Mouse (Mus musculus) erythroblast, embryonic 14.5 days (primary cell): ENCODE data around the gene Abcc5. TPM values are rescaled to one million over a fixed set of nuclear protein-coding genes. Genes with fewer than 3 reads are reported as not detected.

ENCODE experiments used
- H3K27me3 ChIP-seq: 2 replicates; pipeline ENCODE4 v1.6.1; 2012; ENCODE audit warnings: inconsistent platforms; ENCODE audit not compliant: control insufficient read depth
- H3K36me3 ChIP-seq: 2 replicates; pipeline ENCODE4 v1.6.1; 2012; ENCODE audit warnings: mild to moderate bottlenecking, inconsistent platforms; ENCODE audit not compliant: control insufficient read depth
- H3K4me1 ChIP-seq: 2 replicates; pipeline ENCODE4 v1.6.1; 2012; ENCODE audit warnings: inconsistent platforms; ENCODE audit not compliant: control insufficient read depth
- H3K4me3 ChIP-seq: replicated peaks from 2 replicates; pipeline ENCODE3; 2012; ENCODE audit warnings: moderate library complexity, mild to moderate bottlenecking, inconsistent platforms
- H3K9me3 ChIP-seq: 2 replicates; pipeline ENCODE4 v1.6.1; 2012; ENCODE audit warnings: low read length, inconsistent platforms, mixed read lengths; ENCODE audit not compliant: control insufficient read depth
- GATA1 ChIP-seq: IDR thresholded peaks from 2 replicates; pipeline ENCODE4 v1.6.1; 2012; ENCODE audit warnings: low read length, inconsistent platforms, mixed read lengths
- TAL1 ChIP-seq: IDR thresholded peaks from 3 replicates; pipeline ENCODE4 v1.6.1; 2012; ENCODE audit warnings: low read length, inconsistent platforms, mixed read lengths
- polyA plus RNA-seq: library from polyadenylated mRNA; stranded (reverse); fragments of >175 nt; gene quantifications from 2 replicates; pipeline ENCODE4 v1.2.3, GENCODE M21; 2012

Gene Abcc5
- polyA plus RNA-seq, 1 experiment: 0.28 TPM

GRCm38 (mm10) chr16:20345464-20345863 lies 80.7 kb downstream of the Abcc5 start:
- no peaks in the 10 kb centered on the region for H3K27me3 ChIP-seq
- H3K36me3 ChIP-seq: peaks cover 57% of the 10 kb centered on the region
- no peaks in the 10 kb centered on the region for H3K9me3 ChIP-seq
- no peaks in the 10 kb centered on the region for H3K4me1 ChIP-seq
- TF ChIP-seq GATA1: no peak
- no peak for TF ChIP-seq TAL1
- H3K4me3 ChIP-seq: no peak overlapping the region

- Histone ChIP-seq H3K27me3 (no peaks in the 10 kb centered on the region), H3K4me1 (no peaks in the 10 kb centered on the region), H3K4me3 (no peak overlapping the region), H3K36me3 (peaks cover 66% of the 10 kb centered on the region), H3K9me3 (no peaks in the 10 kb centered on the region)
- TF ChIP-seq GATA1: no peak
- no peak for TF ChIP-seq TAL1
These were observed 87.6 kb downstream of the Abcc5 start for GRCm38 (mm10) chr16:20338616-20339015.

DNA sequence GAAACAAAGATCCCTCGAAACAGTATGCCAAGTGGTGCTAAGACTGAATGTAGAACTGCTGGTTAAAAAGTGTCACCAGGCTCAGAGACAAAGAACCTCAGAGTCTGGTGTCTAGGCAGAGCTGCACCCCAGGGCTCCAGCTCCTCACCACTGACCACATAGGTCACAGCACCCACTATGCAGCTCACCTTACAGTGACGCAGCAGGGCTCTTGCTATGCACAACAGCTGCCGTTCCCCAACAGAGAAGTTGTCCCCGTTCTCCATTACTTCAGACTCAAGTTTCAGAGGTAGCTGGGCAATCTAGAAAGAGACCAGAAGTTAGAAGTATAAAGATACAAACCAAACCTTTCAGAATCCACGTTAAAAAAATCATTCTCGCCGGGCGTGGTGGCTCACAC lies 91.3 kb downstream of the Abcc5 start:
- Histone ChIP-seq H3K9me3 (no peaks in the 10 kb centered on the region), H3K27me3 (no peaks in the 10 kb centered on the region), H3K4me3 (no peak overlapping the region), H3K36me3 (peaks cover 75% of the 10 kb centered on the region), H3K4me1 (no peaks in the 10 kb centered on the region)
- TF ChIP-seq TAL1 (no peak), GATA1 (no peak)

GRCm38 (mm10) chr16:20328306-20328705 lies 97.9 kb downstream of the Abcc5 start:
- H3K4me1 ChIP-seq: no peaks in the 10 kb centered on the region
- H3K4me3 ChIP-seq: no peak overlapping the region
- TF ChIP-seq TAL1 (no peak), GATA1 (no peak)
- H3K9me3 ChIP-seq: no peaks in the 10 kb centered on the region
- H3K27me3 ChIP-seq: no peaks in the 10 kb centered on the region
- H3K36me3 ChIP-seq: peaks cover 29% of the 10 kb centered on the region

DNA sequence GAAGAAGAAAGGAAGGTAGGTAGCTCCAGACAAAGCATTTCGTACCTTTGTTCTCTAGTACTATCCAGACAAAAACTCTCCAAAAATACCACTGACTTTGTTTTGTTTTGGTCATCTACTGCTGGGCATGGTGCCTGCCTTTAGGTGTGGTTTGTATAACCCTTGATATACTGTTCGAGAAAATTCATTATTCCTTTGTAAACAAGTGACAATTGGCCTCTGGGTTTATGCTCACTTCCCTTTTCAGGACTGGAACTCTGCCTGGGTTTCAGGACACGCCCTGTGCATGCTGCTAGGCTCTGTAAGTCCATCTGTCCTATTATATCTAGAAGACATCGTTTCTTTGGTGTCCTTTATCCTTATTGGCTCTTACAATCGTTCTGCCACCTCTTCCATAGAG lies 100.9 kb downstream of the Abcc5 start, which contains the start of gene Cyp2ab1:
Cyp2ab1 (minus strand) TSS at position 119 of the 400 bp plus-strand sequence.
- no peaks in the 10 kb centered on the region for H3K9me3 ChIP-seq
- no peak within 1 kb of the TSS for H3K4me3 ChIP-seq
- peaks cover 7% of the 10 kb centered on the region for H3K36me3 ChIP-seq

DNA sequence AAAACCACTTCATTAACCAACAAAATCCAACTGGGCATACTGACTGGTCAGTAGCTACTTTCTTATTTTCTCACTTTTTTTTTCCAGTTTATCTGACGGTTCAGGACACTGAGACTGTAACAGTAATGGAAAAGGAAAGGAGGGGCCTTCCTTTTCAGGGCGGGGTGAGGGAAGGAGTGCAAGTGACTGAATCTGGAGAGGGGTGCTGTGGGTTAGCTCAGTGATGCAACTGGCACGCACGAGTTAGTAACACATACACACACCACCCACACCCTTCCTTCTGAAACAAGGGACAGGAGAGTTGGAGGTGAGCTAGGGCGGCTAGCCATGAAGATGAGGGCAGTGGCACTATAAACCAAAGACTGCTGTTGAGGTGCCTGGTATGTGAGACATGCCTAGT lies 102.3 kb downstream of the Abcc5 start:
- Histone ChIP-seq H3K36me3 (no peaks in the 10 kb centered on the region; the same call in 1 of the 2 replicates), H3K27me3 (no peaks in the 10 kb centered on the region), H3K4me1 (no peaks in the 10 kb centered on the region), H3K9me3 (no peaks in the 10 kb centered on the region), H3K4me3 (no peak overlapping the region)
- TF ChIP-seq TAL1: no peak
- no peak for TF ChIP-seq GATA1

More for the DNA sequence above, 100.9 kb downstream of the Abcc5 start, which contains the start of gene Cyp2ab1:
- H3K27me3 ChIP-seq: no peaks in the 10 kb centered on the region
- TF ChIP-seq GATA1 (no peak), TAL1 (no peak)
- no peaks in the 10 kb centered on the region for H3K4me1 ChIP-seq

- TF ChIP-seq TAL1 (no peak), GATA1 (no peak)
- no peaks in the 10 kb centered on the region for H3K4me1 ChIP-seq
- no peaks in the 10 kb centered on the region for H3K9me3 ChIP-seq
- H3K27me3 ChIP-seq: no peaks in the 10 kb centered on the region
- H3K36me3 ChIP-seq: no peaks in the 10 kb centered on the region
- no peak overlapping the region for H3K4me3 ChIP-seq
These were observed 103.9 kb downstream of the Abcc5 start for GRCm38 (mm10) chr16:20322274-20322673.

DNA sequence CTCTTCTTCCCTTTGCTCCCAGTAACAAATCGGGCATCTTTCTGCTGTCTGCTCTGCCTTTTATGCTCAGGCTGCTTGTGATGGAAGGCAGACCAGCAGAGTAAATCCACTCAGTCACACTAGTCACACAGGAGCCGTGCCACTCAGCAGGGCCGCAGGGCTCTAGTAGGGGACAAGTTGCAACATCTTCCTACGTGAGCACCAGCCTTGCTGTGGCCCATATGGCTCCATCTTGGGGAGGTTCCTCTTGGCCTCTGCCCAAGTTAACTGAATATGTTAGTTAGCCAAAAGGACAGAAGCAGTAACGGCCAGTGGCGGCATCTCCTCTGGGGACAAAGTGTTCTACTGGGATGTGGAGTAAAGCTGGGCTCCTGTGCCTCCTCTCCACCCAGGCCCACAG lies 109.4 kb downstream of the Abcc5 start:
- Histone ChIP-seq H3K27me3 (no peaks in the 10 kb centered on the region), H3K36me3 (no peaks in the 10 kb centered on the region), H3K4me3 (no peak overlapping the region), H3K4me1 (no peaks in the 10 kb centered on the region; the same call in 1 of the 2 replicates), H3K9me3 (no peaks in the 10 kb centered on the region)
- no peak for TF ChIP-seq TAL1
- no peak for TF ChIP-seq GATA1

GRCm38 (mm10) chr16:20315266-20315665 lies 110.9 kb downstream of the Abcc5 start:
- H3K4me3 ChIP-seq: no peak overlapping the region
- no peaks in the 10 kb centered on the region for H3K27me3 ChIP-seq
- H3K36me3 ChIP-seq: no peaks in the 10 kb centered on the region
- no peaks in the 10 kb centered on the region for H3K9me3 ChIP-seq
- H3K4me1 ChIP-seq: no peaks in the 10 kb centered on the region; the same call in 1 of the 2 replicates
- TF ChIP-seq TAL1 (no peak), GATA1 (no peak)

DNA sequence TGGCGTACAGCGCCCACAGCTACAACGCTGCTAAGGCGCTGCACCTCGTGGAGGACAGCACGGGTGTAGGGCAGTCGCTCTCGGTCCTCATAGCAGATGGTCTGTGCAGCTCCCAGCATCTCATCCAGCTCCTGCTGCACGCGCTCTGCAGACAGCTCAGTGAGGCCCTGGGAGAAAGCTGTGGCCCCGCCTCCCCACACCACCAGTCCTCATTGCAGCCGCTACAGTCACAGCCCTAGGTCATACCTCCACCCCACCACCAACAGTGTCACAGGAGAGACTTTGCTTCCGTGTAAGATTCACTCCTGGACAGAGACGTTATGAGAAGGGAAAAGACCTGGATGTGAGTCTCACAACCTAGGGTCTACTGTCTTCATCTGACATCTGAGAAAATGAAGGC lies 113.9 kb downstream of the Abcc5 start:
- Histone ChIP-seq H3K27me3 (no peaks in the 10 kb centered on the region), H3K36me3 (no peaks in the 10 kb centered on the region)
- TF ChIP-seq TAL1 (no peak), GATA1 (no peak)

More for the DNA sequence above, 113.9 kb downstream of the Abcc5 start:
- no peaks in the 10 kb centered on the region; the same call in 1 of the 2 replicates for H3K4me1 ChIP-seq
- H3K4me3 ChIP-seq: no peak overlapping the region
- no peaks in the 10 kb centered on the region for H3K9me3 ChIP-seq
